8 mouse cellular contexts compared by ENCODE assay signal in the genomic region with DNA sequence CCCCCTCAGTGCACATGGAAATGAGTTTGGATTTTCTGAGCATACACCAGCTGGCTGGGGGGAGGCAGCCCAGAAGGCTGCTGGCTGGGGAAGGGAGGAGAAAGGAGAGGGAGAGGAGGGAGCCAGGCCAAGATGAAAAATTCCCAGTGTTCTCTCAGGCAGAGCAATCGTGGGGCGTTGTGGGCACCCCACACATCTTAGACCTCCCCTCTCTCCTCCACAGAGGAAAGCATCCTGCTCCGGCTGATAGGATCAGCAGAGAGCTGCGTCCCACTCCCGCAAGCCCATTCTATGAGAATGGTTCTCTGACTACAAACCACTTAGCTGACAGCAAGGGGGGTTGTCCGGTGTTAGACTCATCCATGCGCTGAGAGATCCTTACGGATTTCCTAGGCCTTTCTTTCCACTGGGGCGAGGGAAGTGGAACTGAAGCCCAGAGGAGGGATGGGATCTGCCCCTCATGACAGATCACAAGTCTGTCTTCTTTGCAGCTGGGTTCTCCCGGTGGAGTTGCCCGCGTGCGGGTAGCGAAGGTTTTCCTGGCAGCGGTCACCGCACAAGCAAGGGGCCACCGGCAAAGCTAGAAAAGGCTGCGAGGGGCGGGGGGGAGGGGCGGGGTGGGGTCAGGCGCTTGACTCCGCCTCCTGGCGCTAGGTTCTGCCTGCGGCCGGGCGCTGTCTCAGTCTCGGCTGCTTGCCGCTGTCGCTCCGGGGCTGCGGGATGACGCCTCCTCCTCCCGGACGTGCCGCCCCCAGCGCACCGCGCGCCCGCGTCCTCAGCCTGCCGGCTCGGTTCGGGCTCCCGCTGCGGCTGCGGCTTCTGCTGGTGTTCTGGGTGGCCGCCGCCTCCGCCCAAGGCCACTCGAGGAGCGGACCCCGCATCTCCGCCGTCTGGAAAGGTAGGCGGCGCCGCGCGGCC. TPM values are rescaled to one million over a fixed set of nuclear protein-coding genes. Genes with fewer than 3 reads are reported as not detected.
DNase-seq lines count a peak whose midpoint lies in the region; ATAC-seq and TF ChIP-seq lines count a peak whose summit lies in the region.

Gene Sema7a, plus strand, starts transcription at position 682 of the 918 bp plus-strand sequence.

- under 1% methylated on average over 47 of the region's 60 CpGs for WGBS in forebrain, embryonic 15.5 days
- WGBS in liver, postnatal 0 days (ENCODE audit: insufficient replicate concordance): 6% methylated on average over 50 of the region's 60 CpGs
- WGBS in neural tube, embryonic 15.5 days: under 1% methylated on average over 60 of the region's 60 CpGs

- peak within 1 kb of the TSS; percentile 78 for H3K9ac ChIP-seq in forebrain, embryonic 15.5 days (replicated peaks)
- H3K9ac ChIP-seq in liver, postnatal 0 days (replicated peaks): peak within 1 kb of the TSS; percentile 53
- peak within 1 kb of the TSS; percentile 60 for H3K9ac ChIP-seq in neural tube, embryonic 15.5 days (replicated peaks)

- H3K4me3 ChIP-seq in brown adipose tissue, adult 24 weeks (ENCODE audit: insufficient read depth, low read depth, low read length): peak within 1 kb of the TSS; percentile 76
- peak within 1 kb of the TSS; percentile 61 for H3K4me3 ChIP-seq in forebrain, embryonic 15.5 days
- peak within 1 kb of the TSS; percentile 64 for H3K4me3 ChIP-seq in liver, postnatal 0 days (ENCODE audit: low read depth, low read length)
- peak within 1 kb of the TSS; percentile 55 for H3K4me3 ChIP-seq in neural tube, embryonic 15.5 days (replicated peaks)

- H3K9me3 ChIP-seq in forebrain, embryonic 15.5 days: no peaks in the 10 kb centered on the region
- H3K9me3 ChIP-seq in liver, postnatal 0 days (ENCODE audit: low read length): no peaks in the 10 kb centered on the region
- H3K9me3 ChIP-seq in neural tube, embryonic 15.5 days (replicated peaks): no peaks in the 10 kb centered on the region

- ATAC-seq in CD4-positive, CD25-positive, alpha-beta regulatory T cell, adult 4 months: peak; percentile 87
- ATAC-seq in forebrain, embryonic 15.5 days (replicated peaks): peak; percentile 82
- peak; percentile 67 for ATAC-seq in liver, postnatal 0 days
- peak; percentile 91 for ATAC-seq in neural tube, embryonic 15.5 days (ENCODE audit: low FRiP score)

- intact Hi-C loops in heart, postnatal 10 days (cut with DNase I): loop anchor here (5.0 kb wide), 1 partner anchor 33 kb away; no protein-coding TSS in a partner anchor

- peak; percentile 77 to 83 for DNase-seq in heart, postnatal 10 days
- DNase-seq in kidney, postnatal 4 days: peak; percentile 80 to 87
- peak; percentile 69 for DNase-seq in liver, postnatal 0 days
- peak; percentile 79 to 80 for DNase-seq in thymus, adult 18-20 months

- no peaks in the 10 kb centered on the region for H3K36me3 ChIP-seq in forebrain, embryonic 15.5 days
- no peaks in the 10 kb centered on the region for H3K36me3 ChIP-seq in liver, postnatal 0 days (replicated peaks; ENCODE audit: insufficient read depth, low read length)
- H3K36me3 ChIP-seq in neural tube, embryonic 15.5 days: no peaks in the 10 kb centered on the region

- H3K4me2 ChIP-seq in forebrain, embryonic 15.5 days (replicated peaks): peak within 1 kb of the TSS; percentile 64
- H3K4me2 ChIP-seq in liver, postnatal 0 days (ENCODE audit: low read depth, low read length): peak within 1 kb of the TSS; percentile 98
- peak within 1 kb of the TSS; percentile 85 for H3K4me2 ChIP-seq in neural tube, embryonic 15.5 days

- H3K27me3 ChIP-seq in forebrain, embryonic 15.5 days: no peaks in the 10 kb centered on the region
- peaks cover 65% of the 10 kb centered on the region for H3K27me3 ChIP-seq in liver, postnatal 0 days (ENCODE audit: insufficient read depth, low read length)
- H3K27me3 ChIP-seq in neural tube, embryonic 15.5 days (replicated peaks): peaks cover 17% of the 10 kb centered on the region; the same call in 1 of the 2 replicates

- H3K4me1 ChIP-seq in brown adipose tissue, adult 24 weeks (ENCODE audit: control insufficient read depth, insufficient read depth, insufficient read length, low read length): no peaks in the 10 kb centered on the region
- peaks cover 64% of the 10 kb centered on the region for H3K4me1 ChIP-seq in forebrain, embryonic 15.5 days
- peaks cover 7% of the 10 kb centered on the region for H3K4me1 ChIP-seq in liver, postnatal 0 days (ENCODE audit: insufficient read depth)
- peaks cover 39% of the 10 kb centered on the region for H3K4me1 ChIP-seq in neural tube, embryonic 15.5 days

- peak within 1 kb of the TSS; percentile 54 for H3K27ac ChIP-seq in brown adipose tissue, adult 24 weeks (replicated peaks; ENCODE audit: low read depth, low read length)
- H3K27ac ChIP-seq in forebrain, embryonic 15.5 days (replicated peaks): peak within 1 kb of the TSS; percentile 95
- H3K27ac ChIP-seq in liver, postnatal 0 days (ENCODE audit: low read depth): no peak within 1 kb of the TSS
- H3K27ac ChIP-seq in neural tube, embryonic 15.5 days (replicated peaks): peak within 1 kb of the TSS; percentile 85

- TF ChIP-seq CTCF in liver, postnatal 0 days (IDR thresholded peaks at IDR 0.05; ENCODE audit: low read depth): no peak

- no peak for TF ChIP-seq EP300 in liver, postnatal 0 days (IDR thresholded peaks at IDR 0.05; ENCODE audit: low read depth)

RNA-seq across cellular contexts. Expression of gene Sema7a, which starts in this region (rescaled TPM):
- not detected for polyA plus RNA-seq in CD4-positive, CD25-positive, alpha-beta regulatory T cell, adult 4 months (2017; shearing (Covaris generic))
- polyA plus RNA-seq in brown adipose tissue, adult 24 weeks (2012; ENCODE audit: insufficient read depth, insufficient read length, missing spikeins): 2.8 and 6.0 TPM in 2 replicates
- 3.4 and 3.6 TPM in 2 replicates for polyA plus RNA-seq in forebrain, embryonic 15.5 days (2015; fragmentation: Nextera tagmentation; extraction: Ambion mirVana)
- 10 to 100 TPM; 45.2 to 48.3 TPM for total RNA-seq in heart, postnatal 10 days (2021)
- polyA plus RNA-seq in liver, postnatal 0 days (2015; fragmentation: Nextera tagmentation; extraction: Ambion mirVana): 0.11 TPM in 1 of 2 replicates, not detected in the other
- polyA plus RNA-seq in neural tube, embryonic 15.5 days (2015; fragmentation: Nextera tagmentation; extraction: Ambion mirVana): 2.0 and 2.9 TPM in 2 replicates

Comparison
In these comparisons a context has a peak if more than half of its experiments do, and no peak if none do; other contexts are left out.
1. Peak in ATAC-seq in CD4-positive, CD25-positive, alpha-beta regulatory T cell, adult 4 months; RNA of the gene not detected or under 1 TPM.
2. Peak in DNase-seq, ATAC-seq, H3K4me3 ChIP-seq, H3K9ac ChIP-seq and H3K4me2 ChIP-seq in liver, postnatal 0 days; RNA of the gene not detected or under 1 TPM.